Mouse (Mus musculus) MEL (cell line): Measurements from ENCODE around the gene Plch1.

Source experiments
- CTCF ChIP-seq, 3 experiments: IDR thresholded peaks in 2 of 3; conservative IDR thresholded peaks in 1 of 3; 2 replicates each; pipeline ENCODE4 v1.5.1; 2011 to 2012; ENCODE audit warnings: low read length in 3 of 3, low read depth in 2 of 3, mild to moderate bottlenecking in 2 of 3, improper control_type of control experiment in 1 of 3, inconsistent platforms in 1 of 3, mixed read lengths in 1 of 3, moderate library complexity in 1 of 3; ENCODE audit not compliant: control insufficient read depth in 1 of 3, insufficient read depth in 1 of 3, poor library complexity in 1 of 3, severe bottlenecking in 1 of 3
- ETS1 ChIP-seq: IDR thresholded peaks from 2 replicates; pipeline ENCODE4 v1.6.1; 2012; ENCODE audit warnings: low read depth, mild to moderate bottlenecking, inconsistent platforms, low read length, improper control_type of control experiment, moderate library complexity
- ZKSCAN1 ChIP-seq: IDR thresholded peaks from 2 replicates; pipeline ENCODE4 v1.6.1; 2012; ENCODE audit warnings: low read depth, mild to moderate bottlenecking, inconsistent platforms, low read length, improper control_type of control experiment, moderate library complexity

DNA sequence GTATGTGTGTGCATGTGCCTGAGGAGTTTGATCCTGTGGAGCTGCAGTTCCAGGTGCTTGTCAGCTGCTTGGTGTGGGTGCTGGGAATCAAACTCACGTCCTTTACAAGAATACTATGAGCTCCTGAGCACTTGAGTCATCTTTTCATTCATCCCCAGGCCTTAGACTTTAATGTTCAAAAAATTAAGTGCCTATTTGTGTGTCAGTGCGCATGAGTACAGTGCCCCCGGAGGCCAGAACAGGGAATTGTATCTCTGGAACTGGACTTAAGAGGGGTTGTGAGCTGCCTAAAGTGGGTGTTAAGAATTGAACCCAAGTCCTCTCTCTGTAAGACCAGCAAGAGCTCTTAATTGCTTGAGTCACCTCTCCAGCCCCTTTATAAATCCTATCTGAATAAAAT lies 20.4 kb upstream of the Plch1 start:
- TF ChIP-seq CTCF (IDR thresholded peaks at IDR 0.05 in 2 of 3, conservative IDR thresholded peaks at IDR 0.05 in 1 of 3; ENCODE audit: control insufficient read depth in 1 of 3, insufficient read depth in 1 of 3, low read depth in 2 of 3, low read length in 3 of 3, poor library complexity in 1 of 3, severe bottlenecking in 1 of 3) (peak; percentile 56 to 68 (median 68)), ZKSCAN1 (no peak), ETS1 (no peak)
